Comparison of ENCODE assay signal across 35 mouse cellular contexts in genomic region chr19:33244196-33244595, GRCm38 (mm10).
"Had no signal": no experiment of that assay in that cellular context is flagged by ENCODE, and none has a peak within 500 bp of the region (broad histone marks: within the 10 kb centered on the region; RNA-seq: fewer than 3 reads in every experiment).

No protein-coding gene starts in this region.

- H3K27ac ChIP-seq: heart, embryonic 10.5 days; heart, embryonic 13.5 days; heart, embryonic 15.5 days; hindbrain, embryonic 10.5 days; hindbrain, embryonic 12.5 days; hindbrain, embryonic 13.5 days; hindbrain, embryonic 14.5 days; hindbrain, embryonic 15.5 days; hindbrain, postnatal 0 days; intestine, embryonic 15.5 days; kidney, embryonic 15.5 days; kidney, postnatal 0 days; layer of hippocampus, adult 2 months; left cerebral cortex, adult 2 months had no signal

- H3K4me2 ChIP-seq: heart, embryonic 11.5 days; heart, embryonic 12.5 days; heart, embryonic 13.5 days; heart, embryonic 15.5 days; hindbrain, embryonic 12.5 days; hindbrain, embryonic 13.5 days; hindbrain, embryonic 14.5 days; hindbrain, embryonic 15.5 days; intestine, embryonic 15.5 days; kidney, embryonic 15.5 days had no signal

- H3K27me3 ChIP-seq: heart, embryonic 12.5 days; heart, embryonic 13.5 days; heart, embryonic 15.5 days; hindbrain, embryonic 12.5 days; hindbrain, embryonic 13.5 days; hindbrain, embryonic 15.5 days; intestine, embryonic 15.5 days; kidney, embryonic 15.5 days had no signal

- H3K4me3 ChIP-seq: heart, embryonic 10.5 days; heart, embryonic 12.5 days; heart, embryonic 13.5 days; heart, embryonic 15.5 days; hindbrain, embryonic 10.5 days; hindbrain, embryonic 12.5 days; hindbrain, embryonic 13.5 days; hindbrain, embryonic 15.5 days; intestine, embryonic 15.5 days; kidney, embryonic 15.5 days; layer of hippocampus, adult 2 months; left cerebral cortex, adult 2 months had no signal

- H3K36me3 ChIP-seq: heart, embryonic 10.5 days; heart, embryonic 12.5 days; heart, embryonic 13.5 days; heart, embryonic 15.5 days; hindbrain, embryonic 10.5 days; hindbrain, embryonic 12.5 days; hindbrain, embryonic 13.5 days; hindbrain, embryonic 15.5 days; intestine, embryonic 15.5 days; kidney, embryonic 15.5 days had no signal

- H3K4me1 ChIP-seq: heart, embryonic 10.5 days; heart, embryonic 12.5 days; heart, embryonic 13.5 days; heart, embryonic 15.5 days; hindbrain, embryonic 10.5 days; hindbrain, embryonic 12.5 days; hindbrain, embryonic 13.5 days; hindbrain, embryonic 15.5 days; intestine, embryonic 15.5 days; kidney, embryonic 15.5 days had no signal

- DNase-seq: heart, postnatal 10 days; heart, postnatal 14 days; heart, postnatal 36 days; heart, postnatal 4 days; kidney, adult 11 months; kidney, adult 18-20 months; kidney, adult 2 months; kidney, adult 8-10 months; kidney, adult 9 months; kidney, postnatal 10 days; kidney, postnatal 25 days; kidney, postnatal 36 days; kidney, postnatal 4 days; layer of hippocampus, adult 9-11 months; layer of hippocampus, postnatal 36 days had no signal

- ATAC-seq: hindbrain, embryonic 16.5 days; hindbrain, postnatal 0 days; inflammation-experienced regulatory T-cells, adult 6 months; intestine, embryonic 15.5 days; intestine, embryonic 16.5 days; intestine, postnatal 0 days had no signal

- H3K9me3 ChIP-seq: heart, embryonic 10.5 days; heart, embryonic 12.5 days; heart, embryonic 13.5 days; heart, embryonic 15.5 days; hindbrain, embryonic 12.5 days; hindbrain, embryonic 13.5 days; hindbrain, embryonic 15.5 days; intestine, embryonic 15.5 days; kidney, embryonic 15.5 days had no signal

- H3K9ac ChIP-seq: heart, embryonic 12.5 days; heart, embryonic 13.5 days; heart, embryonic 15.5 days; hindbrain, embryonic 12.5 days; hindbrain, embryonic 13.5 days; hindbrain, embryonic 14.5 days; hindbrain, embryonic 15.5 days; intestine, embryonic 15.5 days; kidney, embryonic 15.5 days had no signal
